ENCODE assay signal across 23 mouse cellular contexts in genomic region chr9:52458518-52458917, GRCm38 (mm10).
"Had no signal": no experiment of that assay in that cellular context is flagged by ENCODE, and none has a peak within 500 bp of the region (broad histone marks: within the 10 kb centered on the region; RNA-seq: fewer than 3 reads in every experiment).

No protein-coding gene starts in this region.

- H3K4me2 ChIP-seq: heart, embryonic 12.5 days; hindbrain, embryonic 12.5 days; hindbrain, embryonic 14.5 days; limb, embryonic 15.5 days; liver, embryonic 12.5 days had no signal

- H3K4me3 ChIP-seq: gastrocnemius, adult 2 months; heart, embryonic 10.5 days; heart, embryonic 12.5 days; hindbrain, embryonic 10.5 days; hindbrain, embryonic 12.5 days; limb, embryonic 15.5 days; liver, embryonic 12.5 days had no signal

- DNase-seq: gastrocnemius, adult 2 months; gastrocnemius, postnatal 10 days; gastrocnemius, postnatal 25 days; heart, adult 18-20 months; heart, postnatal 10 days; heart, postnatal 4 days; kidney, adult 18-20 months; kidney, adult 8-10 months; kidney, postnatal 10 days; kidney, postnatal 36 days; layer of hippocampus, adult 9-11 months; layer of hippocampus, postnatal 36 days; left cerebral cortex, postnatal 4 days had no signal

- H3K27ac ChIP-seq: gastrocnemius, adult 2 months; heart, embryonic 10.5 days; hindbrain, embryonic 10.5 days; hindbrain, embryonic 12.5 days; hindbrain, embryonic 14.5 days; limb, embryonic 15.5 days; liver, embryonic 12.5 days; liver, embryonic 14.5 days had no signal

- H3K36me3 ChIP-seq: heart, embryonic 10.5 days; heart, embryonic 12.5 days; hindbrain, embryonic 10.5 days; hindbrain, embryonic 12.5 days; limb, embryonic 15.5 days; liver, embryonic 12.5 days had no signal

- H3K4me1 ChIP-seq: heart, embryonic 10.5 days; heart, embryonic 12.5 days; hindbrain, embryonic 10.5 days; hindbrain, embryonic 12.5 days; limb, embryonic 15.5 days; liver, embryonic 12.5 days had no signal

- H3K9ac ChIP-seq: heart, embryonic 12.5 days; hindbrain, embryonic 12.5 days; hindbrain, embryonic 14.5 days; limb, embryonic 15.5 days; liver, embryonic 12.5 days; liver, embryonic 14.5 days had no signal

- H3K9me3 ChIP-seq: heart, embryonic 10.5 days; heart, embryonic 12.5 days; hindbrain, embryonic 10.5 days; hindbrain, embryonic 12.5 days; limb, embryonic 15.5 days; liver, embryonic 12.5 days had no signal

- ATAC-seq: hindbrain, embryonic 16.5 days; intestine, embryonic 16.5 days; liver, embryonic 12.5 days had no signal

- H3K27me3 ChIP-seq: heart, embryonic 12.5 days; hindbrain, embryonic 12.5 days; limb, embryonic 15.5 days; liver, embryonic 12.5 days had no signal
